Mouse (Mus musculus) cerebellum, adult 18-20 months (tissue): ENCODE measurements around the gene Zbtb7a.

Source experiments
- DNase-seq, 2 experiments: peaks; one replicate each; pipeline ENCODE4 v3.0.0; 2021

The Zbtb7a gene

DNA sequence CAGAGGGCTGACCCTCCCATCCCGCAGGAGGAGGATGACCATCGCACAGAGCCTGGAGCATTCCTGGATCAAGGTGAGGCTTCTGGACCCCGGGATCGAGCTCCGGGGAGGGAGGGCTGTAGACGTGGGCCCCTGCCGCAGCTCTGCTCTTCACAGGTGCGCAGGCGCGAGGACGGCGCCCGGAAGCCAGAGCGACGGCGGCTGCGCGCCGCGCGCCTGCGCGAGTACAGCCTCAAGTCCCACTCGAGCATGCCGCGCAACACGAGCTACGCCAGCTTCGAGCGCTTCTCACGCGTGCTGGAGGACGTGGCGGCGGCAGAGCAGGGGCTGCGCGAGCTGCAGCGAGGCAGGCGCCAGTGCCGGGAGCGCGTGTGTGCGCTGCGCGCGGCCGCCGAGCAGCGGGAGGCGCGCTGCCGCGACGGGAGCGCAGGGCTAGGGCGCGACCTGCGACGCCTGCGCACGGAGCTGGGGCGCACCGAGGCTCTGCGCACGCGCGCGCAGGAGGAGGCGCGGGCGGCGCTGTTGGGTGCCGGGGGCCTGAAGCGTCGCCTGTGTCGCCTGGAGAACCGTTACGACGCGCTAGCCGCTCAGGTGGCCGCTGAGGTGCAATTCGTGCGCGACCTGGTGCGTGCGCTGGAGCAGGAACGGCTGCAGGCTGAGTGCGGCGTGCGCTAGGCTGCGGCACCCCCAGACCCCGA lies 57.4 kb downstream of the Zbtb7a start:
- peak; percentile 76 to 94 for DNase-seq

DNA sequence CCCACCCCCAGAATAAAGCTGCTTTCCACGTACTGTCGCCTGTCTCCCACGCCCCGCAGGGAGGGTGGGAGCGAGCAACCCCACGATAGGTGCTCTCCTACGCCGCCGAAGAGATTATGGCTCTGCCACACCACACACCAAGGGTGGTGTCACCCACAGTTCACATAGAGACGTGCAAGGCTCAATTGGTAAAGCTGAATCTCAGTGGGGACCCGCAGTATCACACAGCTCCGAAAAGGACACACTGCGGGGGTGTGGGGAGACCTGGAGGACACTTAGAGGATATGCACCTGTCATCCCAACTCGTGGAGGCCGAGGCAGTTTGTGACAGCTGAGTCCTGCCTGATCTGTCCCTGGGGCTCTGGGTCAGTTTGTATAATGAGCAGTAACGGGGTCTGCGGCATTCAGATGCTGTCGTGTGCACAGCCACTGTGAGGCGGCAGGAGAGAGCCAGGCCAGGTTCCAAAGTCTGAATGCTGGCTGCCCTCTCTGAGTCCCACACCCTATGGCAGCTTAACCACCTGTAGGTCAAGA lies 58.0 kb downstream of the Zbtb7a start:
- peak; percentile 48 to 64 for DNase-seq

DNA sequence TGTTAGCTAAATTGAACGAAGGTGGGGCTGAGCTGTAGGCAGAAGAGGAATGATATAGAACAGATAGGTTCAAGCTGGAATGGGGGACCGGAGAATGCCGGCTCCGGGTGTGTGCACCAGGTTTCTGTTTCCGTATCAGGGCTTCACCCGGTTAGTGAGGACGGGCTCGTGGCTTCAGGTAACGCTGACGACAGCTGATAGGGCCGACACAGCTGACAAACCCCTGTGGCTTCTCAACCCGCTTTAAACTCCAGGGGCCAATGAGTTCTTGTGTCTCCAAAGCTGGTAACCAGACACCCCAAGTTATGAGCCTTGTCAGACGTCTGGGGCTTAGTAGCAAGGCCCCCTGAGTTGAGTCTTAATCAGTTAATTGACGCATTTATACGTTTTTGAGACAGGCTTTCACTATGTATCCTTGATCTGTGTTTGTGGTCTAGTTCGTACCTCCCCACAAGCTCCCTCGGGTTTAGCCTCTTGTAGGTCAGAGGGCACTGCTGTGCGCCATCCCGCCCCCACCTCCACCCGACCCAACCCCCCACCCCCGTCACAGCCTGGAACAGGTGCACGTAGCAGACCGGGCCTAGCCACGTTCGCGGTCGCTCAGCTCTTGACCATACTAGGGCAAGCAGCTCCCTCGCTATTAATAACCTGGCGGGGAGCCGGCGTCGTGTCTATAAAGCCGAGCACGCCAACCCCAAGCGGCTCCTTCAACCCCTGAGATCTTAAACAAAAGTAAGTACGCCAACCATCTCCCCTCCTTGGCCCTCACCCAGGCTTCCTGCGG lies 59.2 kb downstream of the Zbtb7a start:
- peak in 1 of 2 experiments; percentile 51 for DNase-seq

DNA sequence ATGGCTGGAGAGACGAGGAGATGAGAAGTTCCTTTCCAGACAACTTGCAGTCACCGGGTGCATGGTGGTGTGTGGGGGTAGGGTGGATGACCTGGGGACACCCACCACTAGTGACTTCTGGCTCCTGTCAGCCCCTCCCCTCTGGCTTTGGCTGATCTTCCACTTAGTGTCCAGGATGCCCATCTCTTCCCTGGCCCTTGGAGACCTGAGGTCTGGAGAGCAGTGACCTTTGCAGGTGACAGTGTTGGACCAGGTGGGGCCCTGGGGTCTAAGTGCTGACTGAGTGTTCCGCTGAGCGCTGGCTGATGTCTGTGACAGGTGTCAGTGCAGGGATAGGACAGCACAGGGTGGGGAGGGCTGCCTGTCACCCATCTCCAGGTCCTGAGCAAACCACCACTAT lies 60.3 kb downstream of the Zbtb7a start:
- DNase-seq = no peak

DNA sequence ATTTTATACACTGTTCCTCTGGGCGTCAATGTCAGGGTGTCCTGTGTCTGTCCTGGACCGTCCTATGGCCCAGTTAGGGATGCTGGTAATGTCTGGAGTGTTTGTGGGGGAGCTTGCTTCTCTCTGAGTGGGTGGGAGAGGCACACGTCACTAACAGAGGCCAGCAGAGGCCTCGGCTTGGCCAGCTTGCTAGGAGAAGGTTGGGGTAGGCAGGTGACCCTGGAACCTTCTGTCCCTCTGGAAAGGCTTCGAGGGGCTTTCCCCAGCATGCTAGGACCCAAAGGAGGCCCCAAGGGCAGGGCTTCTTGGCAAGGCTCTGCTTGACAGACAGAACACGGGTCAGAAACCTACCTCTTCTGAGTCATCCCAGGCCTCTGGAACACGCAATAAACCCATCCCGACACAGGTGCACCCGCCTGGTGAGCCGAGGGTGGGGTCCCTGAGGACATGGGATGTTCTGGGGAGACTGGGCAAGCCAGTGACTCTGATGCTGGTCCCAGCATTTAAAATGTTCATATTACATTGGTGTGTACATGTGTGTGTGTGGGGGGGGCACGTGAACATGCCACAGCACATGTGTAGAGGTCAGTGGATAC lies 61.5 kb downstream of the Zbtb7a start:
- DNase-seq = no peak

DNA sequence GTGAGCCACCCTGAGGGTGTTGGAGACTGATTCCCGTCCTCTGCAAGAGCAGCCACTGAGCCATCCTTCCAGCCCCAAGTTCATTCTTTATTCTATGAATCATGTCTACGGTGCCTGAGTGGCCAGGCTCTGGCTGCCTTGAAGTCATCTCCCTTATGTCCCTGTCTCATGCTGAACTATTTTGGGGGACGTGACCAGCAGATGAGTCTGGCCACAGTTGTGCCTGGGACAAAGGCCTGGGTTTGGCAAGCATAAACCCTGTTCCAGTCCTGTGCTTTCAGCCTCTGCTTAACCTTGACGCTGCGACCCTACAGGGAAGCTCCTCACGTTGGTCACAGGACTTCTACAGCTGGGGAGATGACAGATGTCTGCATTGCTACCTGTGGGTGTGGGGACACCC lies 62.3 kb downstream of the Zbtb7a start:
- no peak for DNase-seq

DNA sequence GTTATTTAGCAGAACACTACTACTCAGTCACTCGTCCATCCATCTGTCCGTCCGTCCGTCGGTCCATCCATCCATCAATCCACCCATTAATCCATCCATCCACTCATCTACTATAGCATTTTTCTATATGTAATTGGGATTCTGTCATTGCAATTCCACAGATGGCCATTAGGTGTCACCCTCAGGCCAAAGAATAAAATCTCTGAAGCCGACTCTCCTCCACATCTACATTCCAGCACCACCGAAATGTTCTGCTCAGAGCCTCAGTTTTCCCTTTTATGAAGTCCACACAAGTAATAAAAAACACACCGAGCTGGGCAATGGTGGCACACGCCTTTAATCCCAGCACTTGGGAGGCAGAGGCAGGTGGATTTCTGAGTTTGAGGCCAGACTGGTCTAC lies 63.2 kb downstream of the Zbtb7a start:
- DNase-seq = peak; percentile 73 to 80

DNA sequence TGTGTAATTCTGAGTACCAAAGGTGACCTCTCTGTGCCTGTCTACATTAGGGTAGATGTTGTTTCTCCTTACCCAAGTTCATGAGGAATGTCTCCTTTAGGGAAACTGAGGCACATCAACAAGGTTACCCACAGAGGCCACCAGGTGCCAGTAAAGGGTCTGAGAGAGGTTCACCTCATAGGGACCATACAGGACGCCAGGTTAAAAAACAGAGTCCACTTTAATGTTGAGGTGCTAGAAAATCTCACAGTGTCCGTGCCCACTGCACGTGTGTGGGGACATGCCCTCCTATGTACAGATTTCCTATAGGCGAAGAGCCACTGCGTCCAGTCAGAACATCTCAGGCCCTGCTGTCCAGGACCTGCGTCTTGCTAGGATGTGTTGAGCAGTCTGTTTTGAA lies 64.0 kb downstream of the Zbtb7a start:
- DNase-seq = no peak

DNA sequence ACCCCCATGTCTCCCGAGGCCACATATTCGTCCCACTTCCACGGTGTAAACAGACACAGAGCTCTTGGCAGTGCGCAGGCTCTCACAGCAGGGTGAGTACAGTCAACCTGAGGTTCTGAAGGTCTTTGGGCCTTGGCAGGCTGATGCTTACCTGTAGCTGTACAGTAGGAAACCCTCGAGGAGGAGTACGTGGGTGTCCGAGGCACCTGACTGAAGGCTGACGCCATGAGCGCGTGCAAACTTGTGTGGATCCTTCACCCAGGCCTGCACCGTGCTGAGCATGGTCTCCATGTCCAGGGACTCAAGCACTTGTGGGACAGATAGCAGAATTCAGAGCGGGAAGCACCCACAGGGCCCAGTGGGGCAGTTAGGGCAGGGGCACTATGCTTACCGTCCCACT lies 65.1 kb downstream of the Zbtb7a start:
- no peak for DNase-seq

DNA sequence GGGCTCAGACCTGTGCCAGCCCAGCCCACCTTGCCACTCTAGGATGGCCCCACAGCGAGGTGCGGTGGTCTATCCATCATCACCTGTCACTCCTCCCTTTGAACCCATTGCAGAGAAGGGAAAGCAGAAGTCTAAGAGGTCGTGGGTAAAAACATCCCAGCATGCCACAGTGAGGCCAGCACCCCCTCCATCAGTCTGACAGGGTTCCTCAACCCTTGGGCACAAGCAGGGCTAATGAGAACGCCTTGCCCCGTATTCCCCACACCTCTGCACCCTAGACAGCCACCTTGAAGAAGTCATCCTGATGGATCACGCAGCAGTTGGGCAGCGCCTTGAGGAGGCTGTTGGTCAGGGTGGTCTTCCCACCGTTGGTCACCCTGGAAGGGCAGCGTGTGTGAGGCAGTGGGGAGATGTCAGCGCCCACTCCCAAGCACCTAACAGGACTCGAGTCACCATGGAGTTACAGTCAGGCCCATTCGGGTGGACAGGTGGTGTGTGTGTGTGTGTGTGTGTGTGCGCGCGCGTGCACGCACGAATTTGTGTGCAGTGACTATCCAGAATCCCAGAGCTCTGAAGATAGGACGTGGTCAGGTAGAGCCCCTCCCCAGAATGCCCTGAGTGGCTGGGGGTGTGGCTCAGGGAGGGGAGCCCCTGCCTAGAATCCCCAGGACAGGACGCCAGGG lies 65.7 kb downstream of the Zbtb7a start:
- DNase-seq = no peak

DNA sequence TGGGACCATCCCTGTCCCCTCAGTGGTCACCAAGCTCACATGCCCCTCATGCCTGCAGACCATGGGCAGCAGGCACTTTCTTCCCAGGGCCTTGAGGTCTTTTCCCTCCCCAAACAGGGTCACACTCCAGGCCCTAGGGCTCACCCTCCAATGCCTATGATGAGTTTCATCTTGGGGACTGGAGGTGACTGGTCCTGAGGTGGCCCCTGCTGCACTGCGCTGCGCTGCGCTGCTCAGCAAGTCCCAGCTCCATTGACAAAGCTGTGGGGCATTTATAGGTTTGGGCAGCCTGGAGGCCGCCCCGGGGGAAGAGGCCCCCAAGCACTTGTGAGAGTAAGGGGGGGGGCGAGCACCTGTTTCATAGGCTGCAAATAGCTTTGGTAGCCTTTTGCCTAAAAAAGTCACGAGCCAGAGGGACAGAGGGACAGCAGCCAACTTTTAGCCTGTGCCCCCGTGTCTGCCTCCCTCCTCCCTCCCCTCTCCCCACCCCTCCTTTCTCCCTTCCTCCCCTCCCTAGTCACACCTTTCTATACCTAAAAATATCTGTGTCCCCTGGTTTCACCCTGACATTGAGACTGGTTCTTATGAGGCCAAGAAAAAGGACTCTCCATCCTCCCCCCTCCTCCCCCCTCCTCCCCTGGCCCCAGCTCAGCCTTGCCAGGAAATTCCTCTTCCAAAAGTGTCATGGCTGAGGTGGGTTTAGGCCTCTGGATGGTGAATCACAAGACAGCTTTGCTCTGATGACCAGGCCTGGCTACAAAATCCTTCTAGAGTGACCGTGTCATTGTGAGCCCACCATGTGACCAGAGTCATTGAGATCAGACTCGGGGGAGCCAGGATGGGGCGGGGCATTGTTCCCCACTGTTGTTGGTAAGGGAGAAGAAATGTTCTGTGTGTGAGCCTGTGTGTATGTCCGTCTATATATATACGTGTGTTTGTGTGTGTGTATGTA lies 67.1 kb downstream of the Zbtb7a start, which contains the start of gene Nmrk2:
Gene Nmrk2, minus strand, starts transcription at position 245 of the 952 bp plus-strand sequence.
- DNase-seq = no peak
